Mouse (Mus musculus) lung, postnatal 36 days (tissue): ENCODE measurements at regions not wholly inside any gene's neighbourhood (a gene's known extent, or its start where the extent isn't known, plus 50 kb on each side); places are given as distances from the start of the nearest gene placed in this dataset.
A peak's percentile ranks its signal among the peaks of the same experiment; 100 is the strongest.

ENCODE experiments used
- DNase-seq: peaks from one replicate; pipeline ENCODE4 v3.0.0; 2022; ENCODE audit warnings: mixed read lengths

DNA sequence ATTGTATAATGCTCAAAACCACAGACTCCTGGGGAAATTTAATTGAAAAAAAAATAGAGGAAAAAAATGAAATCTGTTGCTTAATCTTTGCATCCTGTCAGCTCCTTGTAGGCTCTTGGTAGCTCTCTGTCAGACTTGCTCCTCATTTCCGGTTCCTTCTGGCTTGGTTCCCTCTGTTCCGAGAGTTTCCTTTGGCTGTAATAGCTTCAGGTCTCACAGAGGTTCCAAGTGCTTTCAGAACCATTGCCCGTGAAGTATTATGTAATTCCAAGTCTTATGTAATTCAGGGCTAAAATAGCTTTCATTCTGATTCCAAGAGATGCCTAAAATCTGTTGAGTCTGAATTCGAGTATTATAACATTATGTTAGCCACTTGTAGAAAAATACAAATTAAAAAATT lies 117.3 kb downstream of the Spry2 start:
- peak; percentile 90 for DNase-seq

DNA sequence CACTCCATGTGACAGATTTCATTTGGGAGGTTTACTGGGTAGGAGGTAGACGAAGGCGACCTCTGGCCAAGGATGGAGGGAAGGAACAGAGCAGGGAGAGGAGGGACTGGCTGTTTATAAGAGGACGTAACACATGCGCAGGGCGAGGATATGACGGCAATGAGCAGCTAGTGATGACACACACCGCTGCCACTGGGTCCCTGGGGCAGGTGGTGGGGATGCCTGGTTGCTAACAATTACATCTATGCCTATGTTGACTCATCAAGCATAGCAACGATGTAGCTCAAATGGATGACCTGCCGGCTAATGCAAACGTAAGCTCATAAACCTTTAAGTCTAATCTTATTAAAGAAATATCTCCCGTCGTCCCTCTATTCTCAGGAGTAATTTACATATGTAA lies 122.9 kb downstream of the Spry2 start:
- no peak for DNase-seq

DNA sequence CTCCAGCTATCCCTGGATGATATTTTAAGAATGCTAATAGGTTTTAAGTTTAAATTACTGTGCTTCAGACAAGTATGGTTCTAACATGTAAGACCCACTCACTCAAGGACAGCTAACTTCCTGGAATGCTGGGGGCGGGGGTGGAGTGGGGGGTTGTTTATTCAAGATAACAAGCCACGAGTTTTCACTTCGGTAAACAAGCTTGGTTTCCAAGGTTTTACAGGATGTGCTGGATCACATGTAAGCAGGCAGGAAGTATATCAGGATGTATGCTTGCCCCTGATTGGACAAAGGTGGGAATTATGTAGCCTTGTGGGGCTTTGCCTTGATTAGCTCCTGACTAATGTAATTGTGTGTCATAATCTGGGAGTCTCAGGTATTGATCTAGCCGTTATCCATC lies 129.5 kb downstream of the Spry2 start:
- DNase-seq = peak; percentile 35

DNA sequence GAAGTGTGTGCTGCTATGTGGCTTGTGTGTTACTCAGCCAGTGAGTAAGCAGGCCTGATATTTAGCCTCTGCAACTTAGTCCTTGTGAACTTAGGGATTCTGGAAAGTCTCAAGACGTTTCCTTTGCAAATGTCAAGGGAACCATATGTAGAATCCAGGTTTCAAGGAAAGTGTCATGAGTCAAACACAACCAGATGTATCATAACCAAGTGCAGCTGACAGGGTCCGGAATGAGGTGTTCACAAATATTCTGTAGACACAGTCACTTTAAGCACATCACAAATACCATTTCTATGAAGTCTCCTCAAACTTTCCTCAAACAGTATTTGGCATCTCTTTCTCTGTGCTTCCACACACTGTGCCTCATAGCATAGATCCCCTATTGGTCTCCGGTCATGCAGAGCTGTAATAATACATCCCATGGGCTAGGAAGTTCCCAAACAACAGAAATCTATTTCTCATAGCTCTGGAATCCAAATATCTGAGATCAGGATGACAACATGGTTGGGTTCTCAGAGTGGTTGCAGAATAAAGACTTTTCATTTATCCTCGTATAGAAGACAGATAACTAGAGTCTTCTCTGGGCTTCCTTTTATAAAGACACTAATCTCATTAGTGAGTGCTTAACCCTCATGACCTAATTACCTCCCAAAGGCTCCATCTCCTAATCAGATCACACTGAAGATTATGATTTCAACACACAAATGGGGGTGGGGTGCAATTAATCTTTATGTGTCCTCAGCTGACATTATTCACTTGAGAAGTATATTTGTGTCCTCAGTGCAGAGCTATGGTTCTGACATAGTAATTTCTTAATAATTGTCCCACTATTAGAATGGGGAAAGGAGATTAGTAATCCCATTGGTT lies 143.9 kb downstream of the Spry2 start:
- no peak for DNase-seq

DNA sequence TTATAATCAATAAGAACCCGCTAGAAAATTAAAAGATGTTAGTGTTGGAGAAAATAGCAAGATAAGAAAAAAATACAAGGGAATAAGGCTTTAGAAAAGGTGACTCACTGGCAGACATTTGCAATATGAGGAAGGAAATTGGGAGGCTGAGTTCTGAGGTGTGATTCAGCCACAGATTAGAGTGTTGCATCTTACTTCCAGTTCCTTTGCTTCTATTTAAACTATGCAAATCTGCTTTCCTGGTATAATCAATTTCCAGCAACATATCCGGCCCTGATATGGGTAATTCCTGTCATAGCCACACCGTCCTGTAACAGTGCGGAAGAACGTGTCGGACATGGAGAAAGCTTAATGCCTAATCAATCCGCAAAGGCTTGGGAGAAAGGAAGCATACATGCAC lies 144.9 kb downstream of the Spry2 start:
- DNase-seq = no peak

DNA sequence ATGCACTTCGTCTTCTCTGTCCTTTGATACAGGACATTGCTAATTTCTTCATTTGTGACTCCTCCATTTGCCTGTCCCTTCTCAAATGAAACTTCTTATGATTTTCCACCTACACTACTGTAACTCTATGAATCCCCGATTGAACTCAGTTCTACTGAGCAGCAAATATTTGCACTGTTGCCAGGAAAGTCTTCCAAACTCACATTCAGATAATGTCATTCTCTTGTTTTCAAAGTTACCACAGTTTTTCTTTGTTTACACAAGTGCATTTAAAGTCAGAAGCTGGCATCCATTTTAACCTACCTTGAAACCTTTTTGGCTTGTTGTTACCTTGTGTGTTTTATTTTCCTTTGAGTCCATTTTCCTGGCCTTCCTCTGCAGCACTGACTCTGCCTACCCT lies 152.0 kb downstream of the Spry2 start:
- no peak for DNase-seq

DNA sequence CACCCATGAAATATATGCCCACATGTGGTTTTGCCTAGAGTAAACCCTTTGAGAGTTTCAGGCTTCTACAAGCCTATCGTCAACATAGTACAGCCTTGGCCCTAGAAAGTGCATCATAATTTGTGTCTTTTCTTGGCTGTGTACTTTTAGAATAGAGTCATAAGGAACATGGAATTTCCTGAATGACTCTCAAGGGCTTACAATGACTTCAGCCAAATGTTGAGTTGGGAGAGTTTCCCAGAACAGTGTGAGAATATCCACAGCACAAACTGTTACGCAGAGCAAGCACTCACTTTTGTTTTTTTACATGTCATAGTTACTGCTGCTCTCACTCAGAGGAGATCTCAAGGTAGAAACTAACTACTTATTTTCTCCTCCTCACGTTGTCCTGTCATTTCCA lies 152.5 kb downstream of the Spry2 start:
- peak; percentile 84 for DNase-seq

DNA sequence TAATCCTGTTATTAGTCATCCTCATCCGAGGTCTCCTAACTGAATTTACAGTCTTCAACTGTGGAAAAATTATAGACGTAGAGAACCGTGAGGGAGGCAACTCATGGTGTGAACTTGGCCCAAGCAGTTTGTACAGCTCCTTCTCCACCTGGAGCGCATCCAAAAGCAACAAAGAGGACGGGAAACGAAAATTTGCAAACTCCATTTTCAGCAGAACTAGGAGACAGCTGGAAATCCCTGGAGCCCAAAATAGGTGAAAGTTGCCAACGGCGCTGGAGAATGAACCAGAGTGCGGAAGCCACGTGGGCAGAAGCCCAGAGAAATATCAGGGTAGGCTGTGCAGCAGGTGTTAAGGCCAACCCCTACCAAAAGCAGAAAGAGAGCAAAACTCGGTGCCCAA lies 155.7 kb downstream of the Spry2 start:
- DNase-seq = peak; percentile 63

DNA sequence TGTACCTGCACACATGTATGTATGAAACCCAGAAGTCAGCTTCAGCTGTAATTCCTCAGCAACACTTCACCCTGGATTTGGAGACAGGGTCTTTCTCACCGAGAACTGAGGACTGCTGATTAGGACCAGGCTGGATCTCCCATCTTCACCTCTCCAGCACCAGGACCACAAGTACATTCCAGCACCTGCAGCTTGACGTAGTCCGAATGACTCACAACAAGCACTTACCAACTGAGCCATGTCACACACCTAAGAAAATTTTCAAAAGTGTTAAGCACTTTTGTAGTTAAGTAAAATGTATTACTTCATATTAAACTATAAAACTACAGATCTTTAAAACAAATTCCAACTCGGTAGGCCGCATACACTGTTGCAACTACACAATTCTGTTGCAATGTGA lies 158.1 kb downstream of the Spry2 start:
- DNase-seq = peak; percentile 21

DNA sequence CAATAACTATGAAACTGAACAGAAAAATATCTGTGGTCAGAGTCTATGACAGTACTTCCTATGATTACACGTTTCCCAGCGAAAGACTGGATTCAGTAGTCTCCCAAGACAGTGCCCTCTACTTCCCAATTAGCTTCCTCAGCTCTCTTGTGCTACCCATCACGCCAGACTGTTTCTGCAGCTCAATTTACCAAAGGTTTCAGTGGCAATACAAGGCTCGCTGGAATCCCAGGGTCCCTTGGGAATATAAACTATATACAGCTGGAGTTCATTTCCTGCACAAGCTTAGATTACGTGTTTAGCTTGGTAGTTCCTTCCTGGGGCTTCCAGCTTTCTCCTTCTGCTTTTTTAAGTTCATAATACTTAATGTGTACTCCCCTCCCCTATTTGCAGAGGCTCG lies 160.3 kb downstream of the Spry2 start:
- peak; percentile 13 for DNase-seq

DNA sequence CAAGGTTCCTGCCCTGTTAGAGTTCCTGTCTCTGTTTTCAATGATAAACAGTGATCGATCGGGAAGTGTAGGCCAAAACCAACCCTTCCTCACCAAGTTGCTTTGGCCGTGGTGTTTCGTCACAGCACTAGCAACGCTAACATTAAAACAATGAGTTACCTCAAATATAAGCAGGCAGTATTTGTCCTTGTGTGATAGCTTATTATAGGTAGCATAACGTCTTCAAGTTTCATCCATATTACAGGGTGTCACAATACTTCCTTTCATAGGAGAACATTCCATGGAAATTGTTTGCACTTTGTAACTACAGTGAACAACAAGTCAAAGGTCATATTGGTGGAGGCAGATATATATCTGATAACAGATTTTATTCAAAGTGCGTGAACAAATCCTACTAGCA lies 162.3 kb downstream of the Spry2 start:
- no peak for DNase-seq

DNA sequence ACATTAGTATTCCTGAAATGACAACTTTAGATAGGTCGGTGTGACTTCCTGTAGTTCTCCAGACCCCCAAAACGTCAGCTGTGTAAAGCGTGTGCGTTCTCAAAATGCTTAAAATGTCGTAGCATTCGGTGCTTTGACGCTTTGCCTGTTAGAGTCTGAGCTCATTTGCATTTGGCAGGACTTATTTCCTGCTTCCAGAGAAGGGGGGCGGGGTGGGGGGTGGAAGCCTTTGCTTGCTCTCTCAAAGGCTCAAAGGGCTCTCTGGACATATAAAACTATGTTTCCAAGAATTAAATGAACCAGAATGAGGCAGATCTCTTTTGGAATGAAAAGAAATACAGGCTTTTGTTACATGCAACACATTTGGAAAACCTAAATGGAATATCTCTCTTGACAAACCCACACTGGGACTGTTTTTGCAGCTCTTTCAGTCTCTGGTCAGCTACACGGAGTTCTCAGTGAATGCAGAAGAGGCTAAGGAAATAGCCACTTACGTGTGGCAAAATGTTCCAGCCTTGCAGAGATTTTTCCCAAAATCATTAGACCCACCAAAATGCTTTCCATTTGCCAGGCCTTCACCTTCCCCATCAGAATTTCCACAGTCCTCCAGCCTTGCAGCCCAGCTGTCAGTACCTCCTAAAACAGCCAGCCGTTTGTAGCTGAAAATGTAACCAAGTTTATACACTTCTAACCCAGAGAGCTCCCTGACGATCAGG lies 163.4 kb downstream of the Spry2 start:
- peak; percentile 68 for DNase-seq

DNA sequence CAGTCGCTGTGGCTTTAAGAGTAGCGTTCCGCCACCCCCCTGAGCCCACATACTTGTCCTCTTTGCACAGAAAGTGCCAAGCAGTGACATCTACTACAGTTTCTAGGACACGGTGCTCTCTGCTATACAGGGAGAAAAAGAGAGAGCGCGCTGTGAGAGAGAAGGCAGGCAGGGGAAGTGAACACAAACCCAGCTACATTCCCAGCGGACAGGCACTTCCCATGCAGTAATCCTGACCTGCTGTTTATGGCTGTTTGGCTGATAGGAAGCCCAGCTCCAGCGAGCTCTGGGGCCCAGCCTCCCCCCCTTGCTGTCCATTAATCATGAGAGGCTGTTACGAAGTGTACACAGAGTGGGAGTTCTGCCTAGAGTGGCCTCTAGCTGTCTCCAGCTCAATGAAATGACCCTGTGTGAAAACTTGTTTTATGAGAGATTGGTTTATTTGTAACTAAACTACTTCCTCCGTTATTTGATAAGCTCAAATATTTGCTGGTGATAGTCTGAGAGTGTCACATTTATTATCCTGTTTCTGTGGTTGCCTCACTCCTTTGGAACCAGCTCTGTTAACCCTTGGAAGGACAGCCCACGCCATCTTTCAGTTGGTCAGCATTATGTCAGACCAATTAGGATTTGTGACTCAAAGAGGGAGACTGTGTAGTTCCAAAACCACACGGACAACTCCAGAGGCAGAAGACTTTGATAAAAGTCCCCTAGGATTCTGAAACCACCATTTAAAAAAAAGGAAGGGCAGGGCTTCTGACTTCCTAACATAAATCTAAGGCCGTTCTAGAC lies 164.2 kb downstream of the Spry2 start:
- peak; percentile 85 for DNase-seq

DNA sequence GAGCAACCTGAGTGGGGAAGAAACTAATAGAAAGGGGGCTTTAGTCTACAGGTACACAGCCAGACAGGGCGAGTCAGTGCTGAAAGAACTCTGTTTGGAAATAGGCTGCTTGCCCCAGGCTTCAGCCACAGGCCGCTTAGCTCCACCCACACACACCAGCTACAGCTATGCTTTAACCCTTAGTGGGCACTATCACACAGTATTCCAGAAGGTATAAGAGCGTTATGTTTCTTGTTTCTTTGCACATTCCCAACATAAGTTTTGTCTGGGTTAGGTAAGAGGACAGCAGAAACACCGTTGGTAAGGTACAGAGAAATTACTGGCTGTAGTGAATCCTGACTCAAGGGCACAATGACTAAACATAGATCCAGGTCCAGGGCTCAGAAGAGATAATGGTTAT lies 165.8 kb downstream of the Spry2 start:
- peak; percentile 70 for DNase-seq

DNA sequence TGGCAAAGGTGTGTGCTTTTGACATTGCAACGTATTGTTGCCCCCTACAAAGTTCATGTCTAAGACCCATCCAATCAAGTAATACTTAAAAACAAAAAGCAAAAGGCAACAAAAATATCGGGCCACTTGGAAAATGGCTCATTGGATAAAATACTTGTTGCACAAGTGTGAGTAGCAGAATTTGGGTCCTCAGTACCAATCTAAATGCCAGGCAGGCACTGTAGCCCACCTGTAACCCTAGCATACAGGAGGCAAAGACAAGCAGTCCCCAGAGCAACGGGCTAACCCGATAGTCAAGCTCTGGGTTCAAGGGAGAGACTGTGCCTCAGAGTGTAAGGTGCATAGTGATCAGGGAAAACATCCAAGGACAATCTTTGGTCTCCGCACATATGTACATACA lies 167.8 kb downstream of the Spry2 start:
- DNase-seq = no peak

DNA sequence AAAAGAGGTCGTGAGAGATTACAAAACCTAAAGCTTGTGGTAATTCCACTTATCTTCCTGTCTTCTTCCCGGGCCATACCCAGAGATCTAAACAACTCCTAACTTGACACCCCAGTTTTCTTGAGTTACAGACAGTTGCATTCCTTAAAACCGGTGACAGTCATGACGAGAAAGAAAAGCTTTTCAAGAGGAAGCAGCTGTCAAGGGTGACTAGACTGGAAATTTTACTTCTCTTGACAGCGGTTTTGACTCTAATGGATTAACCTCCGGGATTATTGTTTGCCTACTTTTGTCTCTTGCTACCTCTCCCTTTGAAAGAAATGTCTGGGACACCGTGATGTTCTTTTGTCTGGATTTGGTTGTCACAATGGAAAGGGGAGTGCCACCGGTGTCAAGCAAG lies 170.9 kb downstream of the Spry2 start:
- no peak for DNase-seq

DNA sequence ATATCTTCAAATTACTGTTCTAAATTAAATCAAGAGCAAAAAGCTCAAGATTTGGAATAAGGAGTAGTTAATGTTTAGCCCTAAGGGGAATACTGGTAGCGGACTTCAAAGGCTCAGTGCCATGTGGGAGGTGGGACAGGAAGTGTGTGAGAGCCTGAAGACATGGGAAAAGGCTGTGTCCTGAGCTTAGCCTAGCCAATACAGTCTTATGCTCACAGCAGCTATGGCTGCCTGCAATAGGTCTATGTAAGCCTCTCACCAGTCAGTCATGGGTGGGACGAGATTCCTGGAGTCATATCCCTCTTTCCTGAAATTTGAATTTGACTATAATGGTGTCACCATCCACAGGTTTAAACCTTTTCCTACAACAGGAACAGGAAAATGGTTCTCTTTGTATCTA lies 173.7 kb downstream of the Spry2 start:
- DNase-seq = peak; percentile 15

DNA sequence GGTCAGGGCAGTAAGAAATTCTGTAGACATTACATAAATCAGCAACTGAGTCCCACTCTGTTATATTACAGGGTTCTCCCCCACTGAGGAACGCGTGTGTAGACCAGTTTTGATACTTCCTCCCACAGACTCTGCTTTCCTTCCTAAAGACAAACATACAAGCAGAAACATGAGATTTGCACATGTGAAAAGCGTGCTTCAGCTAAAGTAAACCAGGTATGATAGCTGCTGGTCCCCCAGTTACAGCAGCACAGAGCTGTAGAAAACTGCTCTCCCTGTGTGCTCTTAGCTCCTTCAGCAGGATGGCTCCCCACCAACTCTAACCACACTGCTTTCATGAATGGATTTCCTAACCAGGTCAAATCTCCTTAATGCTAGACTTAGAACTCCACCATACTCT lies 175.0 kb downstream of the Spry2 start:
- no peak for DNase-seq

DNA sequence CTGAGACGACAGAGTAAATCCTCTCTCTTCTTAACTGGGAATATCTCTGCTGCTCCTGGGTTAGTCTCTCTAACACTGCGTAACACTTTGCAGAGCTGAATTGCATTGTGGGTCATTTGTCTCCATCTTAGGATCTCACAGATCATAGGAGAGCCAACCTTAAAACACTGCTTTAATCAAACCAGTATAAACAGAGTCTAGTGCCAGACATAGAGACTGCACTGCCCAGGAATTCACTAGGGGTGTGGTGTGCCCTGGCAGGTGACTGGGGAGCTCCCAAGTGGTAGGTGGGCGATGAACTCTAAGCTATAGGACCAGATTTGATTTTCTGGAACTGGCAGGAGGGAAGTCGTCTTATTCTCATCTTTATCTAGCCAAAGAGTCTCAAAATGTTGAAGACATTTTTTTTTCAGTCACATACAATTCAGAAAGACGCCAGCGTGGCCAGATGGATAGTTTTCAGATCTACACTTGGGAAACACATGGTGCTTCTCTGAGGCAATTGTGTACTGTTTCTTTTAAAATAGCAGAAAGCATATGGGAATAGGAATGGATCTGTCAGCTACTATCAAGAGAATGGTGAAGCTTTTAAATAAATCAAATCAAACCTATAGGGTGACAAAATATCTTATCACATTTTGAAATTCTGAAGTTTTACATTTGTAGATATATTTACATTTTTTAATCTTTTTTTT lies 175.7 kb downstream of the Spry2 start:
- DNase-seq = no peak

DNA sequence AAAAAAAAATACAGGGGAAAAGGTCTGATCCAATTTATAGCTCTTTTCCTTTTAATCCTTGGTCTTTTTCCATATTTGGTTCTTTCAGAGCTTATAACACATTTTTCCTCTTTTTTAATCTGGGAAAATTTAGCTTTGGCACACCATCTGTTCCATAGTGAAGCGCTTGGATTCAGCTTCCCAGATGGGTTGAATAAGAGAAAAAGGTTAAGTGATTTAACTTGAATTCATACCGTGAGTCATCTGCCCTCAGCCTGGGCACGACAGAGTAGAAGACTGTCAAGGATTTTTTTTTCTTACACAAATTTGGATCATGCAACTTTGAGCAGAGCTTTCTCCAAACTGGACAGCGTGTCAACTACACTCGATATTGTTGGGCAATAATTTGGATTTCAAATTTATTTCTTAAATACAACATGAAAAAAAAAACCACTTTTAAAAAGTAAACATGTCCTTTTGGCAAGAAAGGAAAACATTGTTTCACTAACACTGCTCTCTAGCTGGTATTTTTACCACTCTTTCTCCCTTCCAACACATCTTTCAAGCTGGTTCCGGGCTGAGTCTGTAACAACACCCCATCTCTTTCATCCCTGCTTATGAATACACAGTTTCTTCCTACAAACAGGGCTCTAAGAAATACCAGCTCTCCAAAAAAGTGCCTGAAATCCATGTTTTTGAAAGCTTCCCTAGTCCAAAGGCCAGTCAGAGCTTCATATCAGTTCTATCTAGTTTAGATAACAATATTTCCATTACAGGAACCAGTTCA lies 177.8 kb downstream of the Spry2 start:
- DNase-seq = peak; percentile 21

DNA sequence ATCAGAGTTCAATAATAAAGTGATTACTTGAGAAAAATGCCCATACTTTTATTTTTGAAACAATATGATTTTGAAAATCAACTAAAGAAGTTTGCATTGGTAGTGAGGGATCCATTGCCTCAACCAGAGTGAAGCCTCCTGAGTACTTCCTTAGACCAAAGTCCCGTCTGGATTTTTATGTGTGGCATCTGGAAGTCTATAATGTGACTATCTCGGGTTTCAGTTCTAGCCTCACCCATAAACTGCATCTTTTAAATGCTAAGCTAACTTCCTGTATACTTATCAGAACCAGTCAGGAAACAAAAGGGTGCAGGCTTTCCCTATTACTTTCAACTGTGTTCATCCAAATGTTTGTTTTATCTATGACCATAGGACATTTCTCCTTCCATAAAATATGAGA lies 178.8 kb downstream of the Spry2 start:
- no peak for DNase-seq

DNA sequence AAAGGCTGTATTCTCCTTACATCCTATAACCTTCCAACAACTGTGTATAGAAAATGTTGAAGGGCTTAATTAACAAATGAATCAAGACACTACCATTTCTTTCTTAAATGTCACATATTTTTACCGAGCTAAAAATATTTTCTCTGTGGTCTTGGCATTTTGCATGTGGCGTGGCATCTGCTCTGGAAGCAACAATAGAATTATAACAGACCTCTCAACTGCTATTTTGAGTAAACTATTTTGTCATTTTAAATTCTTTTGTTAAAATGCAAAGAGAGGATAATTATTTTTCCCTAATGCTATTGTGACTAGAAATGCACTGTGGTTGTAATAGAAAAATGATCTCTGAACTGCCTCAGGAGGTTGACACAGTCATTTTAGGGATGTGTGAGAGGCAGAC lies 187.9 kb downstream of the Spry2 start:
- DNase-seq = no peak
